29 mouse cellular contexts compared by ENCODE assay signal in the genomic region with DNA sequence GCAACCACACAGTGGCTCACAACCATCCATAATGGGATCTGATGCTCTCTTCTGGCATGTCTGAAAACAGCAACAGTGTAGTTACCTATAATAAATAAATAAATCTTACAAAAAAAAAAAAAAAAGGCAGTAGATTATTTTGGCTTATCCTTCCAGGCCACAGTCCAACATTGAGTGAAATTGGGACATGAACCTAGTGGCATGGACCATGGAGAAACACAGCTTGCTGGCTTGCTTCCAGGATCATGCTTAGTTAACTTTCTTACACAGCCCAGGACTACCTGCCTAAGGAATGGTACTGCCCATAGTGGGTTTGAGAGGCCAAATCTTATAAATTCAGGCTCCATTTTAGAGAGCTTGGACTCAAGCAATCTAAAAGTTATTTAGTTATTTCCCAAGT. TPM values are rescaled to one million over a fixed set of nuclear protein-coding genes. Genes with fewer than 3 reads are reported as not detected.
"Had no signal": no experiment of that assay in that cellular context is flagged by ENCODE, and none has a peak within 500 bp of the region (broad histone marks: within the 10 kb centered on the region; RNA-seq: fewer than 3 reads in every experiment).

No protein-coding gene starts in this region.

- H3K9me3 ChIP-seq: embryonic facial prominence, embryonic 10.5 days; embryonic facial prominence, embryonic 12.5 days; embryonic facial prominence, embryonic 13.5 days; embryonic facial prominence, embryonic 15.5 days; forebrain, embryonic 10.5 days; forebrain, embryonic 12.5 days; forebrain, embryonic 13.5 days; forebrain, embryonic 15.5 days had no signal

- DNase-seq: cerebellum, adult 8-10 months; cerebellum, adult 9-10 months; cerebellum, adult 9-11 months; cerebellum, postnatal 10 days; cerebellum, postnatal 14 days; cerebellum, postnatal 25 days; cerebellum, postnatal 36 days; embryo, embryonic 11 days; forebrain, postnatal 0 days; gastrocnemius, adult 2 months; gastrocnemius, postnatal 10 days; gastrocnemius, postnatal 14 days; gastrocnemius, postnatal 25 days; gastrocnemius, postnatal 36 days; heart, adult 11 months; heart, adult 18-20 months; heart, adult 2 months had no signal

- H3K27me3 ChIP-seq: embryonic facial prominence, embryonic 12.5 days; embryonic facial prominence, embryonic 13.5 days; embryonic facial prominence, embryonic 15.5 days; forebrain, embryonic 12.5 days; forebrain, embryonic 13.5 days; forebrain, embryonic 15.5 days had no signal

- H3K27ac ChIP-seq: embryonic facial prominence, embryonic 10.5 days; embryonic facial prominence, embryonic 12.5 days; embryonic facial prominence, embryonic 13.5 days; embryonic facial prominence, embryonic 15.5 days; forebrain, embryonic 10.5 days; forebrain, embryonic 12.5 days; gastrocnemius, adult 2 months; heart, adult 2 months had no signal

- ATAC-seq: forebrain, embryonic 15.5 days; forebrain, embryonic 16.5 days; forebrain, postnatal 0 days had no signal

- H3K4me2 ChIP-seq: embryonic facial prominence, embryonic 12.5 days; embryonic facial prominence, embryonic 13.5 days; embryonic facial prominence, embryonic 15.5 days; forebrain, embryonic 12.5 days; forebrain, embryonic 13.5 days; forebrain, embryonic 15.5 days had no signal

- H3K9ac ChIP-seq: embryonic facial prominence, embryonic 12.5 days; embryonic facial prominence, embryonic 13.5 days; embryonic facial prominence, embryonic 15.5 days; forebrain, embryonic 12.5 days; forebrain, embryonic 13.5 days; forebrain, embryonic 15.5 days; forebrain, postnatal 0 days had no signal

- H3K36me3 ChIP-seq: embryonic facial prominence, embryonic 10.5 days; embryonic facial prominence, embryonic 12.5 days; embryonic facial prominence, embryonic 13.5 days; embryonic facial prominence, embryonic 15.5 days; forebrain, embryonic 10.5 days; forebrain, embryonic 12.5 days; forebrain, embryonic 15.5 days had no signal

- H3K4me3 ChIP-seq: embryonic facial prominence, embryonic 10.5 days; embryonic facial prominence, embryonic 12.5 days; embryonic facial prominence, embryonic 13.5 days; embryonic facial prominence, embryonic 15.5 days; erythroblast, embryonic 14.5 days; forebrain, embryonic 10.5 days; forebrain, embryonic 12.5 days; forebrain, embryonic 13.5 days; forebrain, embryonic 15.5 days; gastrocnemius, adult 2 months; heart, adult 2 months had no signal

RNA-seq across cellular contexts. Expression of a gene that starts 47.5 kb away (rescaled TPM):
- total RNA-seq: gastrocnemius, adult 18-20 months; gastrocnemius, adult 2 months; gastrocnemius, adult 8-10 months; gastrocnemius, postnatal 14 days; gastrocnemius, postnatal 25 days; gastrocnemius, postnatal 36 days; heart, adult 18-20 months; heart, adult 2 months had no signal
- polyA plus RNA-seq: erythroblast, embryonic 14.5 days; heart, adult 2 months had no signal
